Mouse (Mus musculus): ENCODE data around the gene Mybl2.
"Not testable (repeated sequence)": the region's sequence is repeated elsewhere in the genome, so short reads cannot be mapped to it uniquely, and the experiment has no call there.

The Mybl2 gene

DNA sequence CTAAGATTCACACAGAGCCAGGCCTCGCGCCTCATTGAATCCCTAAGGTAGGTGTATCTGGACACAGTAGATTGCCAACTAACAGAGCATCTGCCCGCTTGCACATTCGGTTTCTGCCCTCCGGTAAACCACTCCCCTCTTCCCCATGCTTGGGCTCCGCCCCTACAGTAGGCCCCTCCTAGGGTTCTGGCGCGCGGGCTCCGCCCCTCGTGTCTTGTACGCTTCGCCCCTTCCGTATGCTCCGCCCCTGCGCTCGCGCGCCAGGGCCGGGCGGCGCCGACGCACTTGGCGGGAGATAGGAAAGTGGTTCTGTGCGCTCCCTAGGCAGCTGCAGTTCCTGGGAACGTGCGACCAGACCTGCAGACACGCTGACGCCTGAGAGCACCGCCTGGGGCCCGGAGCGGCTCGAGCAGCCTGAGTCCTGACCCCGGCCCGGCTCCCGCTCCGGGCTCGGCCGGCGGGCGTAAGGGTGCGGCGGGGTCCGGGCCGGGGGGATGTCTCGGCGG, at the start of gene Mybl2:
Gene Mybl2, plus strand, starts transcription at position 353 of the 506 bp plus-strand sequence.
- DNase-seq (ENCODE audit: low read depth in 2 of 2, low spot score in 2 of 2), result peak; percentile 83 to 90

DNA sequence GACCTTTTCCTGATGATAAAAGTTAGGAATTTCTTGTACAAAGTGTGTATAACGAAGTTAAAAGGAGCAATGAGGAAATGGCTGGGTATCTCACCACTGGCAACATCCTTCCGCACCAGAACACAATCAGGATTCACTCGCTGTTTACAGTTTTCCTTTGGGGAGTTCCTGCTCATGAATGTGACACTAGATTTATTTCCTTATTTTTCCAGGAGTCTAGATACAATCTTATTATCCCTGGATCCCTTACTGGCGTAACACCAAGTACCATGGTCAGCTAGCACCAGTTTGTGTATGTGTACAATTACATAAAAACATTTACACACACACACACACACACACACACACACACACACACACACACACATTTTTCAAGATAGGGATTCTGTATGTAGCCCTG, 47.2 kb upstream of the Mybl2 start:
- no peak for DNase-seq (ENCODE audit: low read depth in 2 of 2, low spot score in 2 of 2)

DNA sequence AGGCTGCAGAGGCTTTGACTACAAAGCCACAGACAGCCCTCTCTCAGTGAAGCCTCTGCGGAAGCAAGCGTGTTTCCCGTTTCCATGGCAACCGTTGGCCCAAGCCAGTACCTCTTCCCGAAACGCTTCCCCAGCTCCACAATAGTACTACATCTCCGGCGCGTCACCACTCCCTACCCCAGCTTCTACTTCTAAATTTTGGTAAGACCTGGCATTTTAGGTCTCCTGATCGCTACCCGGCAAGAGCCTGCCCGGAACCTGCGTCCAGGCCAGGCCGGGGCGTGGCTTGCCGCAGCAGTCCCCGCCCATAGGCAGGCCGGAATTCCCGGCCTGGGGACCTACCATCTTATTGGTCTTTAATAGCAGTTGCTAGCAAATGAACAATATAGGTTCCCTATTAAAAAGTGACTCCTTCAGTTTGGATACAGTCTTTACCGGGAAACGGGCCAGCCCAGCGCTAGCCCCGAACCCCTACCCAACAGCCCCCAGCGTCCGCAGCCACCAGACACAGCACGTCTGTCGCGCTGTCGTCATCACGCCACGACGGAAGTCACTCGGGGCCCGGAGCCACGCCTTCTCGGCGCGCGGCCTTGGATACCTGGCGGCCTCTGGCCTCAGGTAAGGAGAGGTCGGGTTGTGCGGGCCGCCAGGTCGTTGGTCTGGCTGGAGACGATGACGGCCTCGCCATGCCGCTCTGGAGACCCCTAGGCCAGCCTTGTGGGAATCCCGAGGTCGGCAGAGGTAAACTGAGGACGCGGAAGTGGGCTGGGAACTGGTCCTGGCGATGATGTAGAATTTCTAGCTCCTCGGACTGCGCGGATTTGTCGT, 37.4 kb upstream of the Mybl2 start, which contains the start of gene Ift52:
Gene Ift52, plus strand, starts transcription at position 439 of the 828 bp plus-strand sequence.
- DNase-seq (ENCODE audit: low read depth in 2 of 2, low spot score in 2 of 2), result peak; percentile 75 to 85

DNA sequence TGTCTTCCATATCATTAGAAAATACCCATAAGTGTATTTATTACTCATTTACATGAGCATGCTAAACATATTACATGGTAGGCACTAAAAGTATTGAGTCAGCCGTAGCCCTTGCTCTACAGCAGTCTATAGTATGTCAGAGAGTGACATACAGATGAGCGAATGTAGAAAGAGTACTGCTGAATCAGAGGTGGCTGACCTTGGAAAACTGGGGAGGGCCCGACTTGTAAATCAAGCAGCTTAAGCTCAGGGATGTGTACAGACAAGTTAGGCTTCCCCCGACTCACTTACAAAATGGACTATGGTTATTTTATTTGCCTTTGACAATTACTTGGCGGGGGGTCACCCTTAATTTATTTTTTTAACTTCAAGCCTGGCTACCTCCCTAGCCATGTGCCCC, 23.2 kb upstream of the Mybl2 start:
- no peak for DNase-seq (ENCODE audit: low read depth in 2 of 2, low spot score in 2 of 2)

DNA sequence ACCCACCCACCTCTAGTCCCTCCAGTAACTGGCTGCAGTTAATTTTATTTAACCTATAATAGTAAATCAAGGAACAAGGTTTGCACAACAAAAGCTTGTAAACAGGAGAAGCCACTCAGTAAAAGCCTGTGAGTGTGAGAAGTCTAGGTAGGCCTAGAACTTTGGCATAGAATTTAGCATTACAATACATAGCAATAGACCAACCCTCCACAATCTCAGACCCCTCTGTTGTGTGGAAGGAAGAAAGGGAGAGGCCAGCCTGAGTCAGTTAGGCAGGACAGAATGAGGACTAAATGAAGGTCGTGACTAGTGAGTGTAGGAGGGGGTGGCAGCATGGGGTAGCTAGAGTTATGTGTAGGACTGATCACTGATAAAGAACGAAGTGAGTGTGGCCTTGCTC, 22.7 kb upstream of the Mybl2 start:
- no peak for DNase-seq (ENCODE audit: low read depth in 2 of 2, low spot score in 2 of 2)

DNA sequence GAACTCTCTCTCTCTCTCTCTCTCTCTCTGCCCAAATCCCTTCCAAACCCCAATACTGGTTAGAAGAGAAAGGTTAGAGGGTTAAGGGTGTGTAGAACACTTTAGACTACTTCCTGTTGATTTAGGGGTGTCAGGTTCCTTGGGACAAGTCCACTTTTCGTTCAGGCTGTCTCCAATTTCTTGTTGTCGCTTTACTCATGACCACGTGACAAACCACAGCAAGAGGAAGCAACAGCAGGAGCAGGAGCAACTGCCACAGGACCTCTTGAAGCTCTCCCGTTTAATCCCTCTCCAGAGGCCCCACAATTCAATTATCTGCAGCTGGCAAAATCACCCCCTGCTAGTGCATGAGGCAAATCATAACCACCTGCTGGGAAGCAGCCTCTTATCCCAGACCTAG, 21.9 kb upstream of the Mybl2 start:
- DNase-seq (ENCODE audit: low read depth in 2 of 2, low spot score in 2 of 2), result no peak

DNA sequence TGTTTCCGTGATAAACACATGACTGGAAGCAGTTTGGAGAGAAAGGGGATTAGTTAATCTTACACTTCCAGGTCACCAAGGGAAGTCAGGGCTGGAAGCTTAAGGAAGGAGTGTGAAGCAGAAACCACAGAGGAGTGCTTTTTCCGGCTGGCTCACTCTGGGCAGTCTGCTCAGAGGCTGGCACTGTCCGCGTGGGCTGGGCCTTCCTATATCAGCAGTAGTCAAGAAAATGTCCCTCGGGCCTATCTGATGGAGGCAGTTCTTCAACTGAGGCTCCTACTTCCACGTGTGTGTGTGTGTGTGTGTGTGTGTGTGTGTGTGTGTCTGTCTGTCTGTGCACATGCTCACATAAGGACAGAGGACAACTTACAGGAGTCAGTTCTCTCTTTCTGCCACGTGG, 14.5 kb upstream of the Mybl2 start:
- DNase-seq (ENCODE audit: low read depth in 2 of 2, low spot score in 2 of 2), result no peak

DNA sequence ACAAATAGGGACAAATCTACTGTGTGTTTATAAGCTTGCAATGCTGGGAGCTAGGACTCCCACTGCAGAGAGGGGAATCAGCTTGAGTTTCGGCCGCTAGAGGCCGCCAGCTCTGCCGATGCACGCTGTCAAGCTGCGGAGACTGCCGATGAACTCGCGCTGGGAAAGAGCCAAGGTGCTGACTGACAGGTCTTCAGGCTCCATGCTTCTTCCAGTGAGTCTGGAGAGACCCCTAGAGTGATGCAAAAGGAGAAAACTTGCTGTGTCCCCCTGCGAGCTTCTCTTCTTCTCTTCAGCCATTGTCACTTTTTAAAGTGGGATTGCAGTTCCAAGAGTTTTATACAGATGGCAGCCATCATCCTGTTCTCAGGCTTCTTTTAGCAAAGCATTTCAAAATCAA, 6.4 kb upstream of the Mybl2 start:
- peak; percentile 32 to 54 for DNase-seq (ENCODE audit: low read depth in 2 of 2, low spot score in 2 of 2)

DNA sequence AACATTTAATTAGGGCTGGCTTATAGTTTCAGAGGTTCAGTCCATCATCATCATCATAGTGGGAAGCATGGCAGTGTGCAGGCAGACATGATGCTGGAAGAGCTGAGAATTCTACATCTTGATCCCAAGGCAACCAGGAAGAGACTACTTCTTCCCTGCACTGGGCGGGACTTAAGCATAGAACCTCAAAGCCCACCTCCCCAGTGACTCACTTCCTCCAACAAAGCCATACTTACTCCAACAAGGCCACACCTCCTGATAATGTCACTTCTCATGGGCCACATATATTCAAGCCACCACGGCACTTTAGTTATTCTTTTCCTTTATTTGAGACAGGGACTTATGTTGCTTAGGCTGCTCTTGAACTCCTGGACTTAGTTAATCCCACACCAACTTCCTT, 5.4 kb upstream of the Mybl2 start:
- DNase-seq (ENCODE audit: low read depth in 2 of 2, low spot score in 2 of 2), result no peak

DNA sequence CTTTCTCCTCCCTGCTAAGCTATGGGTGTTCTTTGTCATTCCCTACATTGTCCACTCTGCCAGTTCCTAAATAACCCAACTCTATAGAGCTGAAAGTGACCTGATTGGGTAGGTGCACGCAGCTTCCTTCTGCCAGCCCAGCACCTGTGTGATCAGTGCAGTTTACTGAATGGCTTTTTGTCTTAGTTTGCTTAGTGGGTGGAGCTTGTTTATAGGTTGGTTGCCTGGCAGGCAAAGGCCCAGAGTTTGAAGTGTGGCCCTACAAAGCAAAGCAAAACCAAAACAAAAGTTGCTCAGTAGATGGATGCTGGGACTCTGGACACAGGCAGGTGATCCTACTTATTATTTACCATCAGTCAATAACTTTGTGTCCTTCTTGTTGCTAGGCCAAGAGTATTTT, 2.8 kb upstream of the Mybl2 start:
- no peak for DNase-seq (ENCODE audit: low read depth in 2 of 2, low spot score in 2 of 2)

DNA sequence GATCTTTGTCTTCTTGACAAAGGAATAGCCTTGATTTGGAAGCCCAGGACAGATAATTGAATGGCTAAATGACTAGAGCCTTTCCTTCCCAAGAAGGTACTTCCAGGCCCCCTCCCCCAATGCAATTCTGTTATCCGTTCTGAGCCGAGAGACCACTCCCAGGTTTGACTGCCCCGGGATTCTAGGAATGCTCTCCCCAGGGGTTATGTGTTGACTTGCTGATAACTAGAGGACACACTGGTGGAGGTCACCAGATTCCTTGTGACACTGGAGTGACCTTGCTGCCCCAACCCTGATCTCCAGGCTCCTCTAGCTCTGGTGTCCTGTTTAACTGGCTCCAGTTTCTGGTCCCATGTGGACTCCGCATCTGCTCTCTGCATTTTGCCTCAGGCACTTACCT, 2.4 kb upstream of the Mybl2 start:
- no peak for DNase-seq (ENCODE audit: low read depth in 2 of 2, low spot score in 2 of 2)

DNA sequence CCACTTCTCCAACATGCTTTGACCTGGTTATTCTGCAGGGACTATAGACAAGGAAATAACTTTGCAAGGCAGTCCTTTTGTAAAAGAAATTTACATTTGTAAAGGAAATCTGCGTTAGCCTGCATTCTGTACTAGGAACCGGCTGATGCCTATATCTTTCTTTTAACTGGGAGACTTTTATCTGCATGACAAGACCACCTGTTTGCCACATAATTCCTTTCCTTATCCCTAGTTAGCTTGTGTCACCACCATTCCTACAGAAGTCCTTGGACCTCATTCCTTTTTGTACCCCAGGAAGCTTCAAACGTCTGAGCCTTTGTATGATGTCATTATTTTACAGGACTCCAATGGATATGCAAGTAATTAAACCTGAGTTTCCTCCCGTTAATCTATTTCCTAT, 1.7 kb upstream of the Mybl2 start:
- DNase-seq (ENCODE audit: low read depth in 2 of 2, low spot score in 2 of 2), result no peak

DNA sequence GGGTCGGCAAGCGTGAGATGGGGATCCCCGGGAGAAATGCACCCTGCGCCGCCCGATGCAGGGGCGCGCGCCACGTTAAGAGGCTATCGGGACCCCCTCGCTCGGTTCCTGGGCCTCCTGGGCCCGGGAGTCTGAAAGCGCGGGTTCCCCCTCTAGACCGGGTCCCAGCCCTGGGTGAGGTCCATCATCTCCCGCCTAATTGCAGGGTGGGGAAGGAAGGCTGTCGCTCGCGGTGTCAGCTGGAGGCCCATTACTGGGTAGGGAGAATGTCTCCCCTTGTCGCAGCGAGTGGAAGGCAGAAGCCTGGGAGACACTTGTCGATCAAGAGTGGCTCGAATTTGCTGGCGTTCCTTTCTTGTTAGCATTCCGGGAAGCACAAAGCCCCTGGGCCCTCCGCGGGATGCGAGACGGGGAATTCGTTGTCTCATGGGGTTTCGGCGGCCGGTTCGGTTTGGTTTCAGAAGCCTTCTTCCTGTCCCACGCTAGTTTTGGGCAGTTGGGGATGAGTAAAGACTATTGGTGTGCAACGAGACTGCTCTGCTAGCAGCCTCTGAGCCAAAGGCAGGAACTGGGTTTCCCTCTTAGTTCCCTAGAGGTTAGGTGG, 506 bp downstream of the Mybl2 start:
- peak in 1 of 2 experiments; percentile 3 for DNase-seq (ENCODE audit: low read depth in 2 of 2, low spot score in 2 of 2)

DNA sequence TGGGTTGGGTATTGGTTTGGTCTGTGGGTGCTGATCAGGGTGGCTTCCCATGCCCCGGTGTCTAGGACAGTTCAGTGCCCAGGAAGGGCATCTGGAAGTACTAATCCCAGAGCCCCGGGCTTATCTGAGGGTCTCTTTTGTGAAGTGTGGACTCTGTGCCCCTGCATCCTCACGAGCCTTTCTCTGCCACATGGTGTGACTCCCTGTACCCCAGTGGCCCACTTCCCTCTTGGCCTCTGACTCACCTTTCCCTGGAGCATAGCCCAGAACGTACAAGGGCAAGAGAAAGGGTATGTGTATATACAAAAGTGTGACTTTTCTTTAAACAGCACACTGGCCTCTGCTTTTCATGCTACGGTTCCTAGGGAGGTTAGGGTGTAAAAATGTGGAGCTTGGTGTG, 1.2 kb downstream of the Mybl2 start:
- DNase-seq (ENCODE audit: low read depth in 2 of 2, low spot score in 2 of 2), result no peak

DNA sequence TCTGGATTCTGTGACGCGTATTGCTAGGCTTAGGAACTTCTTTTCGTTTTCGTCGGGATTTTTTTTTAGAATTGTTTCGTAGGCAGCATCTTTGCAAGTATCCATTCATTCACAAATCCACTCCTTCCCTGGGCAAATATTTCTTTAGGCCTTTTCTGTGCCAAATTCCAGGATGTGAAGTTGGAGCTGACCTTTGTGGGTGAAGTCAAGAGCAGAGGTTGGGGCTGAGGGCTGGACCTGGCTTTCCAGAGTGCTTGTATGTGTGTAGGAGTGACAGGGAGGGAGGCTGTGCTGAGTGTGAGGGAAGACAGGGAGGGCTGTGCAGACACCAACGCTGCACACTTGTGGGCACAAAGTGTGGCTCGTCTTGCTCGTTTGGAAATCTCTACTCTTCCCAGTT, 2.1 kb downstream of the Mybl2 start:
- no peak for DNase-seq (ENCODE audit: low read depth in 2 of 2, low spot score in 2 of 2)

DNA sequence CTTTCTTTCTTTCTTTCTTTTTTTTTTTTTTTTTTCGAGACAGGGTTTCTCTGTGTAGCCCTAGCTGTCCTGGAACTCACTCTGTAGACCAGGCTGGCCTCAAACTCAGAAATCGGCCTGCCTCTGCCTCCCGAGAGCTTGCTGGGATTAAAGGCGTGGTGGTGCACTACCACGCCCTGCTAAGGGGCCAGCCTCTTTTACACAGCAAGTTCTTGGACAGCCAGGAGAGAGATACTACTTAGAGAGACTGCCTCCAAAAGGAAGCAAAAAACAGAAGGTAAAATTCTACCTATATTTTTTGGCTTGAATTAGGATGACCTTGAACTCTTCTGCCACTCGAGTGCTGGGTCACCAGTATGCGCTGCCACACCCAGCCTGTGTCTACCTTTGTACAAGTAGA, 4.5 kb downstream of the Mybl2 start:
- not testable (repeated sequence) for DNase-seq (ENCODE audit: low read depth in 2 of 2, low spot score in 2 of 2)

DNA sequence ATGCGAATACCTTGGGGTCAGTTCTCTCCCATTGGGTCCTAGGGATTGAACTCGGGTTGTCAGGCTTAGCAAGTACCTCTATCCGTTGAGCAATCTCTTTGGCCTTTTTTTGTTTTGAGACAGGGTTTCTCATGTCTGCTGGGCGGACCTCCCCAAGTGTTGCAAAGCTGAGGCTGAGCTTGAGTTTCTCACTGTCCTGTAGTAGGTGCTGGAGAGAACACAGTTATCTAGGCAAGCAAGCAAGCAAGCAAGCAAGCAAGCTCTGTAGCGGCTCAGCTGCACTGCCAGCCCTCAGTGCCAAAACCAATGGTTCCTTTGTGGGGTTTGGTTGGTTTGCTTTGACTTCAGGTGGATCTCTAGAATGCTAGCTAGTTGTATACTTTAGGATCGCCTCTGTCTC, 6.1 kb downstream of the Mybl2 start:
- DNase-seq (ENCODE audit: low read depth in 2 of 2, low spot score in 2 of 2), result no peak

DNA sequence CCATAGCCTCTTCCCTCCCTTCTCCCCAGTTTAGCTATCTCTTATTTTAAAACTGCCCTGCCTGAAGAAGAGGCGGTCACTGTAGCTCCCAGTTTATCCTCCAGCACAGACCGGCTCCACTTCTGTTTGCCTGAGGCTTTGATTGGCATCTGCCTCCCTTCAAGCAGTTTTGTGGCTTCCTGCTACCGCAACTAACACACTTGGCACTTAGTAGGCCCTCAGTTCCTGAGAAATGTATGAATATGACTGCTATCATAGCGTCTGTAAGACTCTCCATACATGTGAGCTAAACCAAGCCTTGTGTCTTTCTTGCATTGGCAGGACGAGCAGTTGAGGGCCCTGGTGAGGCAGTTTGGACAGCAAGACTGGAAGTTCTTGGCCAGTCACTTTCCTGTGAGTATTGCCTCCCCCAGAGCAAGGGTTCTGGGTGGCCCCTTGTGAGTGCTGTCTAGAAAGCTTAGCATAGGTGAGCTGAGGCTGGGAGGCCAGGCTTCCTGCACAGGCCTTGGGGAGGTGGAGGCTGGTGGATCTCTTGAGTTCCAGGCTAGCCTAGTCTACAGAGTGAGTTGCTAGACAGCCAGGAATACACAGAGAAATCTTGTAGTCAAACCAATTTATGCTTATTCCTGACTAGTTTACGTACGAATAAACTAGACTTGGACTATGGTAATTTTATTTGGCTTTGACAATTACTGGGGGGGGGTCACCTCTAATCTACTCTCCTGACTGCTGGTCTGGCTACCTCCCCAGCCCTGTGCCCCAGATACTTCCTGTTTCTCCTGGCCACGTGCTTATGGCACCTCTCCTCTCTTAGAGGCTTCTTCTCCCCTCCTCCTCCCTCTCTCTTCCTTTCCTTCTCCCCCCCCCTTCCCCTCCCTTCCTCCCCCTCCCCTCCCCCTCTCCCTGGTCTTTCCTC, 7.0 kb downstream of the Mybl2 start:
- no peak for DNase-seq (ENCODE audit: low read depth in 2 of 2, low spot score in 2 of 2)

DNA sequence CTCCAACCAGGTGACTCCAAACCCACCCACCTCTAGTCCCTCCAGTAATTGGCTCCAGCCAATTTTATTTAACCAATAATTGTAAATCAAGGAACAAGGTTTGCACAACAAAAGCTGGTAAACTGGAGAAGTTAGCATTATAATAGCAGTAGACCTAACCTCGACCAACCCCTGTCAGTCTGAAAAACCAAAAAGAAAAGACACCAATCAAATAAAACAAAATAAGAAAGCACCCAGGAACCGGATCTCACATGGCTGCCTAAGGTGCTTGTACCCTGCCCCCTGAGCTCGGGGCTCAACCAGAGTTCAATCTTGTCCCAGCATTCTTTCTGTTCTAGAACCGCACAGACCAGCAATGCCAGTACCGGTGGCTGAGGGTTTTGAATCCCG, 7.6 kb downstream of the Mybl2 start:
- no peak for DNase-seq (ENCODE audit: low read depth in 2 of 2, low spot score in 2 of 2)

DNA sequence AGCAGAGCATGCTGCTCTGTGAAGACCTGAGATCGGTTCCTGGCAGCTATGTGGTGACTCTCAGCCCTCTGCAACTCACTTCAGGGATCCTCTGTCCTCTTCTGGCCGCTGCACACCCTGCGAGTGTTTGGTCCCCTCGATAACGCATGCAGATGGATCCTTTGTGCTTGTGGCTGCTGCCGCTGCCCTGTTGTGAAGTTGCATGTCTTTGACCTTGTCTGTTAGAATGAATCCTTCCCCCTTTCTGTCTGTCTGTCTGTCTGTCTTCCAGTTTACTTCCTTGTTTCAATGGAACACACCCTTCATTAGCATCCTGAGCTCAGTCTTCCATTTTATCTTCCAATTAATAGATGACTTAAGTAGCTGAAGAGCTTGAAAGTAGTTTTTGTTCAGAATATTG, 11.8 kb downstream of the Mybl2 start:
- no peak for DNase-seq (ENCODE audit: low read depth in 2 of 2, low spot score in 2 of 2)

DNA sequence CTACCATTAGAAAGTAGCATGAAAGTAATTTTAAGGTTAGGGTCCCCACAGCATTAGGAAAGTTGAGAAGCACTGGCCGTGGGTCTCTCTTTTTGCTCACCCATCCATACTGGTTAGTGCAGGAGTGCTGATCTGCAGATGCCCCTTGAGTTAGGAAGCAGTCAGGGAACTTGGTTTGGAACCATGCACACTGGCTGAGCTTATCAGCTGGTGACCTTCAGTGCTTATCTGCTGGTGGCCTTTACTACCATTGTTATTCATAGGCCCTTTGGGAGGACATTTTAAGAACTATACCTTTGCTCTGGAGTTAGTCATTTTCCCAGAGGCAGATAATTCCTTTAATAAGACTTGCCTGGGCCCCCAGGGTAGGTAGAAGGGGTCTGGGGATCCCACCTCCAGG, 12.7 kb downstream of the Mybl2 start:
- no peak for DNase-seq (ENCODE audit: low read depth in 2 of 2, low spot score in 2 of 2)

DNA sequence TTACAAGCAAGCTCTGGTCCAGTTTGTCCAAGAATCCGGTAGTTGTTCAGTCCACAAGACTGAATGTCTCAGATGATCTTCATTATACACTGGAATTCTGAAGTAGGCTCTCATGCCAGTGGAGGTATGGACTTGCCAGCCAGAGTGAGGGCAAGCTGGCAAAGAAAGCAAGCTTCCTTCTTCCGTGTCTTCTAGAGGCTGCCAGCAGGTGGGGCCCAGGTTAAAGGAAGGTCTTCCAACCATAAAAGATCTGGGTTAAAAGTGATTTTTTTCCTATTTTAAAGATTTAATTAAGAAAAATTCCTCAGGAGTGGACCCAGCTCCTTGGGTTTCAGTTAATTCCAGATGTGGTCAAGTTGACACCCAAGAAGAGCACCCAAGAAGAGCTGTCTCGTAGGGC, 15.7 kb downstream of the Mybl2 start:
- no peak for DNase-seq (ENCODE audit: low read depth in 2 of 2, low spot score in 2 of 2)
